Mouse (Mus musculus) frontal cortex, postnatal 14 days (tissue): ENCODE measurements around the gene Ap2a2.
"Not testable (repeated sequence)": the region's sequence is repeated elsewhere in the genome, so short reads cannot be mapped to it uniquely, and the experiment has no call there.

Source experiments
- DNase-seq, 2 experiments: peaks; one replicate each; pipeline ENCODE4 v3.0.0; 2022; ENCODE audit warnings: low spot score in 2 of 2

The Ap2a2 gene

DNA sequence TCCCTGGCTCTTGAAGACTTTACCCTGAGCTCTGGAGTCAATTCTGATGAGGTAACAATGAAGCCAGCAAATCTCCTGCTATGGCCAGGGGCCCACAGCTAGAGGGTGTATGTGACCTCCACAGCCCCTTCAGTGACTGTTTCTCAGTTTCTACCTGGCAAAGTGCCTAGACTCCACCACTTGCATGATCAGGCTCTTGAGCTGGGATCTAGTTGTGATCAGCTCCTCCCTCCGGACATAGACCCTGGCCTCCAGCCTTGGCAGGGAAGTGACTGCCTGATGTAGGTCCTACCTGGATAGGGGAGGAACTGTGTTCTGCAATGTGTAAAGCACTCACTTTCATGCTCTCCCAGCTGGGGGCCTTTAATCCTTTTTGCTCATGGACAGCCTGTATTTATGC, 98.4 kb downstream of the Ap2a2 start:
- DNase-seq = no peak

DNA sequence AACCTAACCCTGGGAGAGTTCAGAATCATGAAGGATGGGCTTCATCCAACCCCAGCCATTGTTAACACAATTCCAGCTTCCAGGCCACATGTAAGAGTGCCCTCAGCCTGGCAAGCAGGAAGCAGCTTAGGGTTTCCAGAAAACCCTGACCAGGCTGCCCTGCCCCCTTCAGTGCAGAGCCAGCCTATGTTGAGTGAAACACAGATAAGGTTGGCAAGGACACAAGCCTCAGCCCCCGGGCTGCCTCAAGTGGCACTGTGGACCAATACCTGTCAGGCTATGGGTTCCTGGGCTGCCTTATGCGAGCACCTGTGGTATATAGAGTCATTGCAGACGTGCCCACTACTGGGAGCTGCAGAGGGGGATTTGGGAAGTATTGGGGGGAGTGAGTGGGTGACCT, 99.5 kb downstream of the Ap2a2 start:
- DNase-seq = no peak

DNA sequence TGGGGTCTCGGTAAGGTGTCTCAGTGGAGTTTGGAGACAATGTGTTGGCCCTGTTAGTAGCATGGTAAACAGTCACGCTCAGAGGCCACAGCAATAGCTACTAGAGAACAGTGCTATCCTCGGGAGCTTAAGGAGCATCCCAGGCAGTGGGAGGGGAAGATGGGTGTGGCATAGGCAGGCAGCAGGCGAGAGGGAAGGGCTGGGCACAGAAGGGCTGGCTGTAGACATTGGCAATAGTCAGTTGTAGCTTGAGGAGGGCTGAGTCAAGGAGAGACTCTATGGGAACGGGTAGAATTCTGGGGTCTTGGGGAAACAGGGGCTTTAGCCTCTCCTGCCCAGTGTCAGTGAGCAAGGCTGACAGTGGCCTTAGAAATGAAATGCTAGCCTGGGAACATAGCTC, 100.2 kb downstream of the Ap2a2 start:
- DNase-seq = no peak

DNA sequence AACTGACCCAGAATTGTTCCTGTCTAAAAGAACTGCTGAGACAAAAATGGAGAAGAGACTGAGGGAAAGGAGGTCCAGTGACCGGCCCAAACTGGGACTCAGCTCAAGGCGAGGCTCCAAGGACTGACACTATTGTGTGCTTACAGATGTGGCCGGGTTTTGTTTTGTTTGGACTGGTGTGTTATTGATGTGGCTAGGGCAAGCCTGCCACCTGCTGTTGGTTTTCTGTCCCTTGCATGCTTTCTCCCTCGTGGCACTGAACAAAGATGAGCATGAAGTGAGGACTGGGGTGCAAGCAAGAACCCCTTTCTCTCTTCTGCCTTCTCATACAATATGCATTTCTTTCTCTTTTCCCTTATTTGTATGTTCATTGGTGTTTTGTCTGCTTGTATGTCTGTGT, 104.2 kb downstream of the Ap2a2 start:
- no peak for DNase-seq

DNA sequence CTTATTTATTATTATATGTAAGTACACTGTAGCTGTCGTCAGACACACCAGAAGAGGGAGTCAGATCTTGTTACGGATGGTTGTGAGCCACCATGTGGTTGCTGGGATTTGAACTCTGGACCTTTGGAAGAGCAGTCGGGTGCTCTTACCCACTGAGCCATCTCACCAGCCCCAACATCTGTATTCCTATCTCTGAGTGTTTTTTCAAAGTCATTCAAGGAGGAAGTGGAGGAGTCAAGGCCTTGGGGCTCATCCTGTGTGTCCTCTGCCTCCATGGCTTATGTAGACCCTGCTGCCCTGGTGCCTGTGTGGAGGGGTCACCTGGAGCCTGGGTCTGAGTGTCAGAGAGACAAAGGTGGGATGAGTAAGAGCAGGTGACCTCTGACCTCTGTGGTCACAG, 107.1 kb downstream of the Ap2a2 start:
- not testable (repeated sequence) for DNase-seq

DNA sequence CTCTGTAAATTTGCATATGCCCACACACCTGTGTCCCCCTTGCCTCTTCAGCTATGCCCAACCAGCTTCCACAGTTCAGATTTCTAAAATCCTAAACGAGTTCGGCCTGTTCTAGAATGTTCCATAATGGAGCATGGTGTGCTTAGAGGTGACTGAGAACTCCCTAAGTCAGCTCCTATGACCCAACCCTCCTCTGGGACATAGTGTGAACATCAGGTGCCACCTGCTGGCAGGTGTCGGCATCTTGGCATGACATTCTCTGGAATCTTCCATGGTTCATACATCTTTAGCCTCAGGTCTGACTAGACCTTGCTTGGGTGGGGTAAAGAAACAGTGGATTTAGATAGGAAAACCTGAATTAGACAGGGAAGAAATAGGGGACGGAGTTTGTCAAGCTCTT, 109.0 kb downstream of the Ap2a2 start:
- DNase-seq = no peak

DNA sequence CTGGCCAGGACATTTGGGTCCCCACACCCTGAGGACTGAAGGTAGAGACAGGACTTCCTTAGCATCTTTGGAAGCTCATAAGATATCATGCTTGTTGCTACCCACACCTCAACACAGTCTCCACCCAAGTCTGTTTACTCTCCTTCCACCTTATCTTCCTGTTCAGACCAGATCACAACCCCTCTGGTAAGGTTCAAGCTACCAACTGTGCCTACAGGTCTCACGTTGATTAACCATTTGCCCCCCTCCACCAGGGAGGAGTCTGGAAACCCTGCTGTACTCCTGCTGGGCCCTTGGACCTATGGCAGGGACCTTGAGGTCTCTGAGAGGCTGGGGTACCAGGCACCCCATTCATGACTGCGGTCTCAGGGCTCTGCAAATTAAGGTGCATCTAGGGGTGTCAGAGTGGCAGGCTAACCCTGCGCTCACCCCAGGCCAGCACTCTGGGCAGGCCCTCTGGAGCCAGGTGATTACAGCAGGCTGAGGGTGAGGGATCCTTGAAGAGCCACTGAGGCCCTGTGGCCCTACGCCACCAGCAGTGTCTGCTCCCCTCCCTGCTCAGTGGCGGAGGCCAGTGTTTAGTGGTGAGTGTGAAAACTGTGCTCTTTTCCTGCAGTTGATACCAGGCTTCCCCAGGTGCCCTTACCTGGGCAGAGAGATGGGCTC, 109.8 kb downstream of the Ap2a2 start:
- DNase-seq = no peak

DNA sequence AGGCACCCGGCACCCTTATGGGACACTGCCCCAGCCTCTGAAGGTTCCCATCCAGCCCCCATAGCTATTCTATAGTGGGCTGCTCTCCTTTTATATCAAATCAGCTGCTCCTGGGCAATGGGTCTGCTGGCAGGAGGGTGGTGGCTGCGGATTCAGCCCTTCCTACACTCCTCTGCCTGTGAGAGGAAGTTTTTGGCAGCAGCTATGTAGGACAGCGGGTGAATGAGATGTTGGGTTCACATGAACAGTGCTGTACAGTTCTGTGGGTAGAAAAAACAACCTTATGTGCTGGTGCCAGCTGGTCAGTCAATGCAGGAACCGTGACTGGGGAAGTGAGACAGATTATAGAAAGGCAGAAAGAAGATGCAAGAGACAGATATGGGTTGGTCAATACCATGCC, 116.9 kb downstream of the Ap2a2 start:
- no peak for DNase-seq
